Mouse (Mus musculus): ENCODE data around the gene Hsdl1.

The Hsdl1 gene

DNA sequence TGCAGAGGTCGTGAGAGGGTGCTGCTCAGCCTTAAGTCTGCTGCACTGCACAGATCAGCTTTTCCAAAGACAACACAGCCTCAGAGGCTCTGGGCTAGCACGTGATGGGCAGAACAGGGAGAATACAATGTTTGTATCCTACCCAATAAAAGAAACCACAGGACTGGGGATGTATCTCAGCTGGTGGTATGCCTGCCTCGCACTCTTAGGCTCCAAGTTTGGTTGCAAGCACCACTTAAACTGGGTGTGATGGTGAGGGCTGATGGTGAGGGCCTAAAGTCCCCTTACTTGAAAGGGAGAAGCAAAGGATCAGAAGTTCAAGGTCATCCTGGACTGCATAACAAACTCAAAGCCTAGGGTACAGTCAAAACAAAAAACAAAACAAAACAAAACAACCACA, 30.4 kb downstream of the Hsdl1 start:
- Histone ChIP-seq H3K4me1 (replicated peaks; ENCODE audit: low read depth, low read length) (peaks cover 68% of the 10 kb centered on the region), H3K4me3 (replicated peaks; ENCODE audit: low read length) (no peak overlapping the region), H3K36me3 (ENCODE audit: insufficient read depth, low read length) (peaks cover 97% of the 10 kb centered on the region), H3K27me3 (ENCODE audit: insufficient read depth, low read length) (no peaks in the 10 kb centered on the region), H3K9me3 (ENCODE audit: low read length) (no peaks in the 10 kb centered on the region)
- no peak for TF ChIP-seq NANOG (IDR thresholded peaks at IDR 0.05; ENCODE audit: borderline replicate concordance, low read length)
- no peak for TF ChIP-seq CTCF (conservative IDR thresholded peaks at IDR 0.05; ENCODE audit: low read length)
- TF ChIP-seq POU5F1 (IDR thresholded peaks at IDR 0.05; ENCODE audit: borderline replicate concordance, low read length): no peak

- H3K4me3 ChIP-seq (replicated peaks; ENCODE audit: low read length): no peak overlapping the region
- peaks cover 100% of the 10 kb centered on the region for H3K36me3 ChIP-seq (ENCODE audit: insufficient read depth, low read length)
Measured at GRCm38 (mm10) chr8:119531973-119532372, 43.0 kb downstream of the Hsdl1 start.

DNA sequence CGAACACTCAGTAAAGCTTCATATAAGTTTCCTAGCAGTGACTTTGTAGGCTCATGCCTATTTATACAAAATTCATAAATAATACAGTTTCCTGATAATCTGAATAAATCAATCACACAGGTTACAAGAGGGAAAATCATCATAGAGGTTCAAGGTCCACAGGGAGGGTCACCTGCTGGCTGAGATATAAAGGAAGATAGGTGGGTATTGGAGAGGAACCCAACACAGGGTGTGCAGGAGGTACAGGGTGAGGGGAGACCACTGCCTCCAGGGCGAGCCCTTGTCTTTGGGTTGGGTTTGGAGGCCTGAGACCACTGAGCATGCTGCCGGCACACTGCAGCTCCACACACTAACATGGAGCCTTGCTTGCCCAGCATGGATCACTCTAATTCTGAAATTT, 43.6 kb downstream of the Hsdl1 start:
- Histone ChIP-seq H3K36me3 (ENCODE audit: insufficient read depth, low read length) (peaks cover 100% of the 10 kb centered on the region), H3K27me3 (ENCODE audit: insufficient read depth, low read length) (no peaks in the 10 kb centered on the region), H3K4me3 (replicated peaks; ENCODE audit: low read length) (no peak overlapping the region), H3K4me1 (replicated peaks; ENCODE audit: low read depth, low read length) (peaks cover 17% of the 10 kb centered on the region), H3K9me3 (ENCODE audit: low read length) (no peaks in the 10 kb centered on the region)
- TF ChIP-seq POU5F1 (IDR thresholded peaks at IDR 0.05; ENCODE audit: borderline replicate concordance, low read length): no peak
- no peak for TF ChIP-seq CTCF (conservative IDR thresholded peaks at IDR 0.05; ENCODE audit: low read length)
- TF ChIP-seq NANOG (IDR thresholded peaks at IDR 0.05; ENCODE audit: borderline replicate concordance, low read length): no peak

More at GRCm38 (mm10) chr8:119531973-119532372, 43.0 kb downstream of the Hsdl1 start:
- Histone ChIP-seq H3K27me3 (ENCODE audit: insufficient read depth, low read length) (no peaks in the 10 kb centered on the region), H3K9me3 (ENCODE audit: low read length) (no peaks in the 10 kb centered on the region), H3K4me1 (replicated peaks; ENCODE audit: low read depth, low read length) (peaks cover 18% of the 10 kb centered on the region)
- TF ChIP-seq CTCF (conservative IDR thresholded peaks at IDR 0.05; ENCODE audit: low read length): no peak
- TF ChIP-seq POU5F1 (IDR thresholded peaks at IDR 0.05; ENCODE audit: borderline replicate concordance, low read length): no peak
- TF ChIP-seq NANOG (IDR thresholded peaks at IDR 0.05; ENCODE audit: borderline replicate concordance, low read length): no peak

GRCm38 (mm10) chr8:119530937-119531336, 44.0 kb downstream of the Hsdl1 start:
- H3K9me3 ChIP-seq (ENCODE audit: low read length): no peaks in the 10 kb centered on the region

DNA sequence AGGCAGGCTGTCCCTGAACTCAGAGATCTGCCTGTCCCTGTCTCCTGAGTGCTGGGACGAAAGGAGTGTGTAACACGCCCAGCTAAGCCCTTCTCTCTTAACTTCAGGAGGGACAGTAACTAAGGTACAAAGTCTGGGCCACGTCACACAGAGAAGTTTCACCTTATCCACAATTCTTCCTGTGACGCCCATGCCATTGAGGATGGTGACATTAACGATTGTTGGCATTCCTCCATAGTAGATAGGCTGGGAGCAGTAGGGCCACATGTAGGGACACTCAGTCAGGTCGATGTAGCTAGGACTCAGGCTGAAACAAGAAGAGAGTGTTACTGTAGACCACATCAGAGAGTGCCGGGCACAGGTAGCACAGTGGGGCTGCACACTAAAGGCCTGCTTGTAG, 46.2 kb downstream of the Hsdl1 start:
- H3K4me3 ChIP-seq (replicated peaks; ENCODE audit: low read length): no peak overlapping the region
- no peak for TF ChIP-seq NANOG (IDR thresholded peaks at IDR 0.05; ENCODE audit: borderline replicate concordance, low read length)
- no peak for TF ChIP-seq POU5F1 (IDR thresholded peaks at IDR 0.05; ENCODE audit: borderline replicate concordance, low read length)
- no peak for TF ChIP-seq CTCF (conservative IDR thresholded peaks at IDR 0.05; ENCODE audit: low read length)
- H3K36me3 ChIP-seq (ENCODE audit: insufficient read depth, low read length): peaks cover 99% of the 10 kb centered on the region
- no peaks in the 10 kb centered on the region for H3K27me3 ChIP-seq (ENCODE audit: insufficient read depth, low read length)
- H3K4me1 ChIP-seq (replicated peaks; ENCODE audit: low read depth, low read length): peaks cover 10% of the 10 kb centered on the region
- H3K9me3 ChIP-seq (ENCODE audit: low read length): no peaks in the 10 kb centered on the region

More at GRCm38 (mm10) chr8:119530937-119531336, 44.0 kb downstream of the Hsdl1 start:
- no peak for TF ChIP-seq NANOG (IDR thresholded peaks at IDR 0.05; ENCODE audit: borderline replicate concordance, low read length)
- no peak for TF ChIP-seq CTCF (conservative IDR thresholded peaks at IDR 0.05; ENCODE audit: low read length)
- no peak for TF ChIP-seq POU5F1 (IDR thresholded peaks at IDR 0.05; ENCODE audit: borderline replicate concordance, low read length)
- Histone ChIP-seq H3K4me1 (replicated peaks; ENCODE audit: low read depth, low read length) (peaks cover 17% of the 10 kb centered on the region), H3K36me3 (ENCODE audit: insufficient read depth, low read length) (peaks cover 99% of the 10 kb centered on the region), H3K27me3 (ENCODE audit: insufficient read depth, low read length) (no peaks in the 10 kb centered on the region), H3K4me3 (replicated peaks; ENCODE audit: low read length) (no peak overlapping the region)

DNA sequence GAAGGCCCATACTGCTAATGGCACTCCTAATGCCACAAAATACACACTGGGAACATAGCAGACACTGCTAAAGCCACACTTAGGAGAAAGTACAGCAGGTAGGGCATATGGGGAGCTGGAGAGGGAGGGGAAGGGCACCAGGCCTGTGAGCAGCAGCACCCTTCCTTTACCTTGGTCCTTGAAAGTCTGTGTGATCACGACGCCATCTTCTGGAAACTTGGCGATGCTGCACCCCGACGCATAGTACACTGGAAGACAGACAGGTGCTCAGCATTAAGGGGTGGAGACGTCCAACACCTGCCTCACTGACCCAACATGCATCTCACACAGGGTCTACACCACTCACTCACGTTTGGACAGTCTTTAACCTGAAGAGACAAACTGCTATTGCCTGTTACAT, 54.9 kb downstream of the Hsdl1 start:
- Histone ChIP-seq H3K9me3 (ENCODE audit: low read length) (no peaks in the 10 kb centered on the region), H3K4me1 (replicated peaks; ENCODE audit: low read depth, low read length) (peaks cover 27% of the 10 kb centered on the region), H3K36me3 (ENCODE audit: insufficient read depth, low read length) (peaks cover 92% of the 10 kb centered on the region), H3K27me3 (ENCODE audit: insufficient read depth, low read length) (no peaks in the 10 kb centered on the region), H3K4me3 (replicated peaks; ENCODE audit: low read length) (no peak overlapping the region)
- TF ChIP-seq CTCF (conservative IDR thresholded peaks at IDR 0.05; ENCODE audit: low read length) (peak; percentile 37), NANOG (IDR thresholded peaks at IDR 0.05; ENCODE audit: borderline replicate concordance, low read length) (no peak)

GRCm38 (mm10) chr8:119516674-119517073, 58.3 kb downstream of the Hsdl1 start:
- H3K4me3 ChIP-seq (replicated peaks; ENCODE audit: low read length): peak overlapping the region; percentile 21
- TF ChIP-seq CTCF (conservative IDR thresholded peaks at IDR 0.05; ENCODE audit: low read length): no peak
- no peak for TF ChIP-seq NANOG (IDR thresholded peaks at IDR 0.05; ENCODE audit: borderline replicate concordance, low read length)
- TF ChIP-seq POU5F1 (IDR thresholded peaks at IDR 0.05; ENCODE audit: borderline replicate concordance, low read length): no peak
- H3K4me1 ChIP-seq (replicated peaks; ENCODE audit: low read depth, low read length): peaks cover 60% of the 10 kb centered on the region
- H3K27me3 ChIP-seq (ENCODE audit: insufficient read depth, low read length): no peaks in the 10 kb centered on the region
- H3K36me3 ChIP-seq (ENCODE audit: insufficient read depth, low read length): peaks cover 93% of the 10 kb centered on the region
- H3K9me3 ChIP-seq (ENCODE audit: low read length): no peaks in the 10 kb centered on the region

DNA sequence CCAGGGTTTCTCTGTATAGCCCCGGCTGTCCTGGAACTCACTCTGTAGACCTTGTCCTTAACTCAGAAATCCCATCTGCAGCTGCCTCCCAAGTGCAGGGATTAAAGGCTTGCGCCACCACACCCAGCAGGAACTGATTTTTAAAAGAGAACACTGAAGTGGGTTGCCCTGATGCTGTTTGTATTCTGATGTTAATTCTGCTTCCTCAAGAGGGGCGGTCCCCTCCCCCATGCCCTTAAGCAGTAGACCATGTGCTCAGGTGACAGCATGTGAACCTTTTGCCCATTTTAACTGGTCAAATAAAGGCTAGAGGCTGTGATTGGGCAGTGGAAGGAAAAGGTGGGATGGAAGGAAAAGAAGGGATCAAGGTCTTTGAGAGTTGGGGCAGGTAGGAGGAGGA, 59.2 kb downstream of the Hsdl1 start:
- TF ChIP-seq NANOG (IDR thresholded peaks at IDR 0.05; ENCODE audit: borderline replicate concordance, low read length) (peak; percentile 50; the same call in 1 of the 2 replicates), POU5F1 (IDR thresholded peaks at IDR 0.05; ENCODE audit: borderline replicate concordance, low read length) (peak; percentile 66; the same call in 1 of the 2 replicates), CTCF (conservative IDR thresholded peaks at IDR 0.05; ENCODE audit: low read length) (no peak)
- peak overlapping the region; percentile 62 for H3K4me3 ChIP-seq (replicated peaks; ENCODE audit: low read length)
- no peaks in the 10 kb centered on the region for H3K9me3 ChIP-seq (ENCODE audit: low read length)
- no peaks in the 10 kb centered on the region for H3K27me3 ChIP-seq (ENCODE audit: insufficient read depth, low read length)
- peaks cover 64% of the 10 kb centered on the region for H3K4me1 ChIP-seq (replicated peaks; ENCODE audit: low read depth, low read length)
- peaks cover 93% of the 10 kb centered on the region for H3K36me3 ChIP-seq (ENCODE audit: insufficient read depth, low read length)

DNA sequence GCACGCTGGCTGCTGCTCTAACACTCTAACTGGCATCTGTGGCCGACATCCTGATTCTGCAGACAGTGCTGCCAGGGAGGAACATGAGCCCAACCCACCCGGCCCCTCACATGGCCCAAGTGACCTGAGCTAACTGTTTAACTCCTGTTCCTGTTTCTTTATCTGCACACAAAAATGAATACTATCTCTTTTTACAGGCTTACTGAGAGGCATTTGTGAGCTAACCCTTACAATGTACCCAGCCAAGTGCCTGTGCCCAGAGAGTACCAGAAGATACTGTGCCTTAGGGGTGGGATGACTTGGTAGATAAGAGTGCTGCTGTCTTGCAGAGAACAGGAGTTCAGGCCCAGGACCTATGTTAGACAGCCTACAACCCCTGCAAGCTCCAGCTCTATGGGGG, 60.0 kb downstream of the Hsdl1 start:
- TF ChIP-seq NANOG (IDR thresholded peaks at IDR 0.05; ENCODE audit: borderline replicate concordance, low read length): no peak
- no peak for TF ChIP-seq CTCF (conservative IDR thresholded peaks at IDR 0.05; ENCODE audit: low read length)
- H3K4me3 ChIP-seq (replicated peaks; ENCODE audit: low read length): peak overlapping the region; percentile 62
- peaks cover 93% of the 10 kb centered on the region for H3K36me3 ChIP-seq (ENCODE audit: insufficient read depth, low read length)
- H3K4me1 ChIP-seq (replicated peaks; ENCODE audit: low read depth, low read length): peaks cover 64% of the 10 kb centered on the region
- H3K27me3 ChIP-seq (ENCODE audit: insufficient read depth, low read length): no peaks in the 10 kb centered on the region
- H3K9me3 ChIP-seq (ENCODE audit: low read length): no peaks in the 10 kb centered on the region

Data from E14TG2a.4 (cell line).